Mouse (Mus musculus) liver, embryonic 11.5 days (tissue): ENCODE measurements around the gene Spata2. TPM values are rescaled to one million over a fixed set of nuclear protein-coding genes. Genes with fewer than 3 reads are reported as not detected.
A peak's percentile ranks its signal among the peaks of the same experiment; 100 is the strongest.

Experiments used
- ATAC-seq: fragments of 200-750 bp; cut with Nextera tagmentation; replicated peaks from 2 replicates; pipeline ENCODE4 v1.8.0; 2017; ENCODE audit warnings: moderate number of reproducible peaks, mild to moderate bottlenecking, moderate TSS enrichment, moderate library complexity; ENCODE audit not compliant: low FRiP score
- DNase-seq: peaks from one replicate; pipeline ENCODE4 v3.0.0-alpha.2; 2017; ENCODE audit warnings: low spot score
- H3K27ac ChIP-seq: fragments of 300-500 bp; sonication (generic); 2 replicates; pipeline ENCODE4 v1.5.1; 2014; ENCODE audit warnings: mild to moderate bottlenecking, low read depth, low read length, control low read depth
- H3K27me3 ChIP-seq: fragments of 300-500 bp; sonication (generic); replicated peaks from 2 replicates; pipeline ENCODE4 v1.6.1; 2014; ENCODE audit warnings: low read length, mixed read lengths; ENCODE audit not compliant: control insufficient read depth, insufficient read depth
- H3K36me3 ChIP-seq: fragments of 300-500 bp; sonication (generic); 2 replicates; pipeline ENCODE4 v1.6.1; 2014; ENCODE audit warnings: mild to moderate bottlenecking, low read length, moderate library complexity, mixed read lengths; ENCODE audit not compliant: control insufficient read depth, insufficient read depth
- H3K4me1 ChIP-seq: fragments of 300-500 bp; sonication (generic); replicated peaks from 2 replicates; pipeline ENCODE4 v1.6.1; 2014; ENCODE audit warnings: low read length, mixed read lengths; ENCODE audit not compliant: control insufficient read depth, insufficient read depth
- H3K4me2 ChIP-seq: fragments of 300-500 bp; sonication (generic); 2 replicates; pipeline ENCODE4 v1.6.1; 2014; ENCODE audit warnings: mild to moderate bottlenecking, control low read depth, moderate library complexity
- H3K4me3 ChIP-seq: fragments of 300-500 bp; sonication (generic); 2 replicates; pipeline ENCODE4 v1.5.1; 2014; ENCODE audit warnings: low read depth, low read length, control low read depth
- H3K9ac ChIP-seq: fragments of 300-500 bp; sonication (generic); 2 replicates; pipeline ENCODE4 v1.6.1; 2014; ENCODE audit warnings: low read depth, low read length, control low read depth
- H3K9me3 ChIP-seq: fragments of 300-500 bp; sonication (generic); 2 replicates; pipeline ENCODE4 v1.6.1; 2016; ENCODE audit warnings: low read length, inconsistent platforms, mixed read lengths; ENCODE audit not compliant: control insufficient read depth
- WGBS: fragments of 180-500 bp; shearing (Covaris S2); extraction: QIAGEN DNeasy Blood & Tissue Kit; methylation state at CpG from one replicate; pipeline ENCODE4 v1.1.7; 2014; 5-methylcytosine and 5-hydroxymethylcytosine counted together
- polyA plus RNA-seq: library from polyadenylated mRNA; unstranded; fragments of >200 nt; fragmentation: Nextera tagmentation; extraction: Ambion mirVana; gene quantifications from 2 replicates; pipeline ENCODE4 v1.2.1, GENCODE M21; 2014

Gene Spata2
- polyA plus RNA-seq, 1 experiment from 2014 or later = 17.5 TPM

DNA sequence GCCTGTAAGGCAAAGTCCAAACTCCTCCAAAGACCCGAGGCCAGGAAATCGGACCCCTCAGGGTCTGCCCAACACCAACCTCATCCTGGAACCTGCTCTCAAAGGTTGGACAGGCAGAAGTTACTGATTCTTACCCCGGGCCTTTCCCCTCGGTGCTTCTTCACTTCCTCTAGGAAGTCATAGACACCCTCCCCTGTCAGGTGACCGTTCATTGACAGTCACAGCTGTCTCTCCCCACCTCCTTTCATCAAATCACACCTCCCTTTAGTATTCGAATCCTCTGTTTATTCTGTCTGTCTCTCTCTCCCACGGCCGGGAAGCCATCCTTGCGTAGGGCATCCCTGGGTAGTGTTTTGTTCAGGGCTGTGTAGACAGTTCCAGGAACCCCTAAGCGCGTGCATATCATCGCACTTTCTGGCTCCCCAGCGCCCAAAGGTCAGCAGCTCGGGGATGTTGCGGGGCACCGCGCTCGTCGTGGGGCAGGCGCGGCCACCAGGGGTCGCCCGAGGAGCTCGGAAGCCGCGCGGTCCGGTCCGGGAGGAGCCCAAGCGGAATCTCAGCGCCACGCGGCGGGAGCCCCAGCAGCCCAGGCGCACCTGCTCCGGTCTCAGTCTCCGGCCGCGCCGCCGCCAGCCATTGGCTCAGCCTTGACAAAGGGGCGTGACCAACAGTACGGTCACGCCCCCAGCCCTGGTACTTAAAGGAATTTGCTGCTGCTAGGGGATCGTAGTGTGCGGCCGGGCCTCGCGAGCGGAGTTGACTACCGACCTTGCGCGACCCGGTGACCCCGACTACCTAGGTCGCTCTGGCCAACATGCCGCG lies 45.0 kb upstream of the Spata2 start, which contains the start of gene Snai1:
Snai1 (plus strand) TSS at position 720 of the 822 bp plus-strand sequence.
- Histone ChIP-seq H3K27ac (peak within 1 kb of the TSS; percentile 25; the same call in 1 of the 2 replicates), H3K9me3 (no peaks in the 10 kb centered on the region), H3K4me3 (peak within 1 kb of the TSS; percentile 57), H3K4me1 (peaks cover 30% of the 10 kb centered on the region), H3K4me2 (peak within 1 kb of the TSS; percentile 91), H3K27me3 (peaks cover 45% of the 10 kb centered on the region), H3K9ac (peak within 1 kb of the TSS; percentile 57), H3K36me3 (peaks cover 2% of the 10 kb centered on the region; the same call in 1 of the 2 replicates)
- peak; percentile 93 for ATAC-seq
- 1% methylated on average over 58 of the region's 58 CpGs for WGBS
- DNase-seq = peak; percentile 88

DNA sequence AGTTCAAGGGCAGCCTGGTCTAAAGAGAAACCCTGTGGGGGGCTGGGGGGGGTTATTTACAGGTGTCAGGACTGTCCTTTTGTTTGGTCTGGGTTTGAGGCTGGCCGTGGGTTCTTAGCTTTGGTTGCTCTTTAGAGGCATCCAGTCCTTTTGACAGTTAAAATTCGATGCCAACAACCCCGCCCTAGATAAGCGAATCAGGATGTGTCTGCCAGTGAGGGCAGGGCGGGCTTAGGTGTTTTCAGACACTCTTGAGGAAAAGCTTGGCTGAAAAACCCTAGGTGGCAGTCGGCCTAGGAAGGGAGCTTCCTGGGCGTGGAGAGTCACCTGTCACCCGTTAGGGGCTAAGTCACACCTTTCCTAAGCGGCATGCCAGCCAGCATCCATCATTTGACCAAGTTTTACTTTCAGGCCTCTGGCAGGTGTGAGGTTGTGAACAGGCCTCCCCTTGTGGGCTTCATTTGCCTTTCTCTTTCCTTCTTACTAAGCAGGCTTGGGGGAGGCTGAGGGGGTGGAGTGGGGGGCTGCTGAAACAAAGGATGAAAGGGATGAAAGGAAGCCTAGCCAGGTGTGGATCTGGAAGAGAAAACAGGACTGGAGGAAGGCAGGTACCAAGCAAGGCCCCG lies 43.7 kb upstream of the Spata2 start:
- Histone ChIP-seq H3K36me3 (no peaks in the 10 kb centered on the region), H3K27me3 (peaks cover 45% of the 10 kb centered on the region)
- whole genome bisulfite sequencing = 27% methylated on average over 10 of the region's 10 CpGs

DNA sequence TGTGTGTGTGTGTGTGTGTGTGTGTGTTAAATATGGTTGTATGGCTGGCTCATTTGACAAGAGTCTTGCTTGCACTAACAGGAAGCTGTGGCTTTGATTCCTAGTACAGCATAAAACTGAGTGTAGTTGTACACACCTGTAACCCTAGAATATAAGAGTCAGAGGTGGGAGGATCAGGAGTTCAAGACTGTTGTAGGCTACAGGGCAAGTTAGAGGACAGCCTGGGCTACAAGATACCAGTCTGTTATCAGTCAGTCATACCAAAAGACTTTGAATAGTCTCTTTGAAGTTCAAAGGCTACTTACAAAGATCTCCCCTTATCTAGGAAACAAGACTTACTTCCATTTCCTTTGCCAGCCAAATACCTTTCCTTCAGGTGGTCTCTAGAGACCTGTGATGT lies 41.2 kb upstream of the Spata2 start:
- H3K36me3 ChIP-seq = no peaks in the 10 kb centered on the region
- no peak overlapping the region for H3K4me3 ChIP-seq
- no peak overlapping the region for H3K9ac ChIP-seq
- no peak overlapping the region for H3K27ac ChIP-seq
- H3K4me2 ChIP-seq = no peak overlapping the region
- peaks cover 30% of the 10 kb centered on the region for H3K27me3 ChIP-seq
- H3K9me3 ChIP-seq = no peaks in the 10 kb centered on the region
- peaks cover 9% of the 10 kb centered on the region for H3K4me1 ChIP-seq
- no peak for ATAC-seq
- no peak for DNase-seq

More for the DNA sequence above, 43.7 kb upstream of the Spata2 start:
- no peak for DNase-seq
- H3K4me1 ChIP-seq = peaks cover 18% of the 10 kb centered on the region
- no peaks in the 10 kb centered on the region for H3K9me3 ChIP-seq
- H3K4me2 ChIP-seq = no peak overlapping the region
- ATAC-seq = no peak
- no peak overlapping the region for H3K27ac ChIP-seq
- H3K4me3 ChIP-seq = no peak overlapping the region
- no peak overlapping the region for H3K9ac ChIP-seq

DNA sequence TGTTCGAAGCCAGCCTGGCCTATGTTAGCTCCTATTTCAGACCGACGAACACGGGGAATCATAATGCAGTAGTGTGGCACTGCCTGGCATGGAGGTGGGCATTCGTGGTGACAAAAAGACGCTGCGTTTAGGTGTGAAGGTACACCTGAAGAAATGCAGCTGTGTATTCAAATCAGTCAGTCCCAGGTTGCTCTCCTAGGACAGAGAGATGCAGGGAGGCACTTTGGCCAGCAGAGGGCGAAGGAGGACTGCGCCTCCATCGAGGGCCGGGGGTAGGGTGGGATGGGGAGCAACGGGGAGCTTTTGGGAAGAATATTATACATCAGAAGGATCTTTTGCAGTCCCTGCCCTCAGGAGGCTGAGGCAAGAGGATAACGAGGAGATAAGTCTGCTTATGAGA lies 39.4 kb upstream of the Spata2 start:
- Histone ChIP-seq H3K4me1 (0 out of 2 replicates have a peak, but pooled peaks cover under 1% of the 10 kb centered on the region), H3K4me3 (no peak overlapping the region), H3K36me3 (no peaks in the 10 kb centered on the region), H3K9me3 (no peaks in the 10 kb centered on the region), H3K27me3 (peaks cover 14% of the 10 kb centered on the region), H3K9ac (no peak overlapping the region), H3K4me2 (no peak overlapping the region), H3K27ac (no peak overlapping the region)
- DNase-seq = no peak
- no peak for ATAC-seq
- WGBS = 20% methylated on average over 13 of the region's 13 CpGs

DNA sequence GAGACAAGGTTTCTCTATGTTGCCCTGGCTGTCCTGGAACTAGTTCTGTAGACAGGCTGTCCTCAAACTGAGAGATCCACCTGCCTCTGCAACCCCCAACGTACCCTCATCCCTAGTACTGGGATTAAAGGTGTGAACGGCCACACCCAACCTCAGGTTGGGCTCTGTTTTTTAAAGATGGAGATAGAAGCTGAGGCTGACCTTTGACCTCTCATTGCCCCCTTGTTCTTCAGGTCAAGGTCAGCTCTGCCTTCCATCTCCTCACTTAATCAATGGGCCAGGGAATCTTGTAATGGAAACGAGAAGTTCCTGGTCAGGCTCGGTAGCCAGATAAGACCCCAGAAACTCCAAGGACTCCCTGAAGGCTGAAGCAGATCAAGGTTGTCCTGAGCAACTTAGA lies 37.8 kb upstream of the Spata2 start:
- Histone ChIP-seq H3K4me3 (no peak overlapping the region), H3K36me3 (no peaks in the 10 kb centered on the region), H3K4me2 (no peak overlapping the region), H3K27me3 (no peaks in the 10 kb centered on the region; the same call in 1 of the 2 replicates), H3K4me1 (no peaks in the 10 kb centered on the region), H3K27ac (no peak overlapping the region), H3K9me3 (no peaks in the 10 kb centered on the region), H3K9ac (no peak overlapping the region)
- DNase-seq (no peak), ATAC-seq (no peak)
- WGBS = 60% methylated on average over 4 of the region's 4 CpGs

DNA sequence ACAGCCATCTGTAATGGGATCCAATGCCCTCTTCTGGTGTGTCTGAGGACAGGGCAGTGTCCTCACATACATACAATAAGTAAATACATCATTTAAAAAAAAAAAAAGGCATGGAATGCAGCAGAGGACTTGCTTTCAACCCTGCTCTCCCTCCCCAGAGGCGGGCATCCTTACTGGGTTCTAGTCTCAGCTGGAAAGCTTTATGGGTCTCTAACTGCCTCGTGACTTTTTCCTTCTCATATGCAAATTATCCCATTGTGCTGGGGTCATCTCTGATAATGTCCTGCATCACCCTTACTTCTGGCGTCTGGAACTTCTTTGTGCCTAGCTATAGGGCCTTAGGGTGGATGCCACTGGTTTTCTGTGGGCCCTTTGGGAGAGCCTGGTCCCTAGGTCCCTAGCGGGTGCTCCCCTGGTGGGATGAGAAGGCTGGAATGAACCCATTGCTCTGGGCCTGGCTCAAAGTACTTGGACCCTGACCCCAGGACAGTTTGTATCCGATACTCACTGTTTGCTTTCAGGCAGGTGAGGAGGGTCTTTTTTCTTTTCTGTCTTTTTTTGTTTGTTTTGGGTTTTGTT lies 37.3 kb upstream of the Spata2 start:
- Histone ChIP-seq H3K4me2 (no peak overlapping the region), H3K9me3 (no peaks in the 10 kb centered on the region), H3K27me3 (no peaks in the 10 kb centered on the region; the same call in 1 of the 2 replicates), H3K27ac (no peak overlapping the region), H3K9ac (no peak overlapping the region), H3K4me1 (no peaks in the 10 kb centered on the region), H3K36me3 (no peaks in the 10 kb centered on the region), H3K4me3 (no peak overlapping the region)
- no peak for DNase-seq
- ATAC-seq = no peak
- 53% methylated on average over 5 of the region's 5 CpGs for WGBS

DNA sequence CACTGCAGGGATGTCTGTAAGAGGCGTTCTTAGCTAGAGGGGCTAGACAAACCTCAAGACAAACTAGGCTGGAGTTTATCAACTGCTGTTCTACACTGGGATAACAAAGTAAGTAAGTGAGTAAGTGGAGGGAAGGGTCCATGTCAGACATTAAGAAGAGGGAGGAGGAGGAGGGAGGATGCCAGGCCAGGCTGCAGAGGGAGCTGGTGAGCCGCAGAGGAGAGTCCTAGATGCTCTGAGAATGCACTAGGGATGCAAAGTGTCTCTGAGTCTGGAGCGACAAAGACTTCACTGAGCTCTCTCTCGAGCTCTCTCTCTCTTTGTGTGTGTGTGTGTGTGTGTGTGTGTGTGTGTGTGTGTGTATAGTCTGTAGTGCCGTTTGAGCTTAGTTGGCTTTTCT lies 35.6 kb upstream of the Spata2 start:
- H3K36me3 ChIP-seq = no peaks in the 10 kb centered on the region
- no peak; the same call in 1 of the 2 replicates for ATAC-seq
- H3K4me3 ChIP-seq = no peak overlapping the region
- no peaks in the 10 kb centered on the region for H3K9me3 ChIP-seq
- H3K27me3 ChIP-seq = no peaks in the 10 kb centered on the region; the same call in 1 of the 2 replicates
- H3K27ac ChIP-seq = no peak overlapping the region
- H3K4me1 ChIP-seq = no peaks in the 10 kb centered on the region
- H3K9ac ChIP-seq = no peak overlapping the region
- WGBS = 18% methylated on average over 5 of the region's 5 CpGs
- DNase-seq = no peak
- no peak overlapping the region for H3K4me2 ChIP-seq

DNA sequence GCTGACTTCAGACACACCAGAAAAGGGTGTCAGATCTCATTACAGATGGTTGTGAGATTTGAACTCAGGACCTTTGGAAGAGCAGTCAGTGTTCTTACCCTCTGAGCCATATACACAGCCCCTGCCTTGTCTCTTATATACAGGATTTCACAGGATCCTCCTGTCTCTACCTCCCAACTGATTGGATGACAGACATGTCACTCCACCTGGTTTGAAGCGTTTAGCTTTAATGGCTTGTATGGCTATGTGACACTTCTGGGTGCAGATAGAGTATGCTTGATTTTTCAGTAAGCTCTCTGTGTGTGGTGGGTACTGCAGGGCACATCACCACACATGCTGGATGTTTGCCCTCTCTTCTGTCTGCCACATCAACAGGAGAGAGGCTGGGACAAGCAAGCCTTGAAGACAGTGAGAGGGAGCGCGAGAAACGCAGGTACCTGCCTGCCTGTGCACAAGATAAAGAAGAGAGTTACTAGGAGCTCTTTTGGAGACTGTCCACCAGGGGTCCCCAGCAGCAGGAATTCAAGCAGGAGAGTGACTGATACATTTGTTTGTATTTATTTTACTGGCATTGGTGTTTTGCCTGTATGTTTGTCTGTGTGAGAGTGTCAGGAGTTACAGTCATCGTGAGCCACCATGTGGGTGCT lies 27.0 kb upstream of the Spata2 start:
- H3K9me3 ChIP-seq = no peaks in the 10 kb centered on the region
- WGBS = 70% methylated on average over 5 of the region's 5 CpGs
- H3K4me3 ChIP-seq = no peak overlapping the region
- no peaks in the 10 kb centered on the region for H3K4me1 ChIP-seq
- no peak overlapping the region for H3K27ac ChIP-seq
- peaks cover 19% of the 10 kb centered on the region for H3K36me3 ChIP-seq
- DNase-seq (no peak), ATAC-seq (no peak)
- H3K4me2 ChIP-seq = no peak overlapping the region
- no peak overlapping the region for H3K9ac ChIP-seq
- H3K27me3 ChIP-seq = no peaks in the 10 kb centered on the region
